Mouse (Mus musculus) cerebellum, postnatal 10 days (tissue): ENCODE measurements around the gene Pigx.

Experiments used
- DNase-seq, 2 experiments: peaks; one replicate each; pipeline ENCODE4 v3.0.0; 2021; ENCODE audit warnings: mixed read lengths in 2 of 2

Pigx gene

DNA sequence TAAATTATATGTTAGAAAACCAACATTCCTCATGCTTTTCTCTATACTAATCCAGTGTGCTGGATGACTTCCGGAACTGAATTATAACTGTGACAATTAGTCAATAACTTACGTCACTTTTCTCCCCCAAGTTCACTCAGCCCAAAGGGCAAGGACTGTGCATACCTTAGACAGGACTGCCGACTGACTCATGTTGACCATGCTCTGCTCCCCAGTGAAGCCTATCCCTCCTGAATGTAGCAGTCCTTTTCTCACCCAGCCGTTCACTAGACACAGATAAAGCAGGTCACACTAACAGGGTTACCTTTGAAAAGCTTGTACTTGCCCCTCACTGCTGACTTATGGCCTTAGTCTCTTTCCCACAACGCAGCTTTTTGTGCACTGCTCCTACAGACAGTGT, 40.7 kb downstream of the Pigx start:
- DNase-seq, result no peak

DNA sequence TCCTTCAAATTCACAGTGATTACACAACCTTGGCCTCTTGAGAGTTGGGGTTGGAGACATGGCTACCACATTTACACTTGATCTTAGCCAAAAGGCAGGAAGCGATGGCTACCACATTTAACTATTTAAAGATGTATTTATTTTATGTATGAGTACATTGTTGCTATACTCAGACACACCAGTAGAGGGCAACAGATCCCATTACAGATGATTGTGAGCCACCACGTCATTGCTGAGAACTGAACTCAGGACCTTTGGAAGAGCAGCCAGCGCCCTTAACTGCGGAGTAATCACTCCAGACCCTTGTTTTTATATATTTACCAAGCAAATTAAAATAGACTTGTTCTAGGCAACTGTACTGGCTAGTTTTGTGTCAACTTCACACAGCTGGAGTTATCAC, 57.2 kb downstream of the Pigx start:
- no peak for DNase-seq
